Mouse (Mus musculus): Measurements from ENCODE around the gene Lime1. TPM values are rescaled to one million over a fixed set of nuclear protein-coding genes. Genes with fewer than 3 reads are reported as not detected.

Gene Lime1
- polyA plus RNA-seq (2015; fragmentation: Nextera tagmentation; extraction: Ambion mirVana), result 16.3 and 16.8 TPM in 2 replicates

DNA sequence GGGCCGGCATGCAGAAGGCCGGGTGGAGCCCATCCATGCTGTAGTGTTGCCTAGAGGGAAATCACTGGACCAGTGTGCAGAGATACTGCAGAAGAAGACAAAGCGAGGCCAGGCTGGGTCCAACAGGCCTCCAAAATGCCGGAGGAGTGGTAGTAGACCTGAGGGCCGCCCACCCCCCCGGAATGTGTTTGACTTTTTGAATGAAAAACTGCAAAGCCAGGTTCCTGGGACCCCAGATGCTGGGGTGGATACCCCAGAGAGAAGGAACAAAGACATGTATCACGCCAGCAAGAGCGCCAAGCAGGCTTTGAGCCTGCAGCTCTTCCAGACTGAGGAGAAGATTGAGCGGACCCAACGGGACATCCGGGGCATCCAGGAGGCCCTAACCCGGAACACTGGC lies at the start of gene Lime1:
TSS of gene Lime1 (plus strand) at position 301 of the 400 bp plus-strand sequence.
- Histone ChIP-seq H3K4me1 (ENCODE audit: control insufficient read depth, insufficient read depth, low read length) (no peaks in the 10 kb centered on the region), H3K9me3 (ENCODE audit: control insufficient read depth, low read length) (no peaks in the 10 kb centered on the region), H3K27me3 (replicated peaks; ENCODE audit: control insufficient read depth, insufficient read depth, low read length) (no peaks in the 10 kb centered on the region), H3K9ac (ENCODE audit: low read depth, low read length) (no peak within 1 kb of the TSS), H3K4me3 (ENCODE audit: low read length) (no peak within 1 kb of the TSS), H3K36me3 (ENCODE audit: control insufficient read depth, insufficient read depth, low read length) (peaks cover 26% of the 10 kb centered on the region), H3K4me2 (ENCODE audit: low read depth, low read length) (no peak within 1 kb of the TSS), H3K27ac (ENCODE audit: low read length) (no peak within 1 kb of the TSS)
- no peak for ATAC-seq
- WGBS, result 94% methylated on average over 12 of the region's 12 CpGs

GRCm38 (mm10) chr2:181332542-181332941 lies 47.3 kb upstream of the Lime1 start:
- no peak for ATAC-seq
- Histone ChIP-seq H3K9me3 (ENCODE audit: control insufficient read depth, low read length) (no peaks in the 10 kb centered on the region), H3K9ac (ENCODE audit: low read depth, low read length) (no peak overlapping the region), H3K4me2 (ENCODE audit: low read depth, low read length) (no peak overlapping the region), H3K36me3 (ENCODE audit: control insufficient read depth, insufficient read depth, low read length) (no peaks in the 10 kb centered on the region), H3K4me3 (ENCODE audit: low read length) (no peak overlapping the region), H3K27ac (ENCODE audit: low read length) (no peak overlapping the region), H3K4me1 (ENCODE audit: control insufficient read depth, insufficient read depth, low read length) (no peaks in the 10 kb centered on the region), H3K27me3 (replicated peaks; ENCODE audit: control insufficient read depth, insufficient read depth, low read length) (no peaks in the 10 kb centered on the region)

GRCm38 (mm10) chr2:181334023-181334422 lies 45.9 kb upstream of the Lime1 start:
- H3K27ac ChIP-seq (ENCODE audit: low read length), result no peak overlapping the region
- H3K4me1 ChIP-seq (ENCODE audit: control insufficient read depth, insufficient read depth, low read length), result no peaks in the 10 kb centered on the region
- H3K9ac ChIP-seq (ENCODE audit: low read depth, low read length), result no peak overlapping the region
- no peaks in the 10 kb centered on the region for H3K27me3 ChIP-seq (replicated peaks; ENCODE audit: control insufficient read depth, insufficient read depth, low read length)
- H3K36me3 ChIP-seq (ENCODE audit: control insufficient read depth, insufficient read depth, low read length), result 0 out of 2 replicates have a peak, but pooled peaks cover 5% of the 10 kb centered on the region
- 63% methylated on average over 3 of the region's 3 CpGs for WGBS
- H3K4me3 ChIP-seq (ENCODE audit: low read length), result no peak overlapping the region
- H3K9me3 ChIP-seq (ENCODE audit: control insufficient read depth, low read length), result no peaks in the 10 kb centered on the region
- ATAC-seq, result peak; percentile 56
- H3K4me2 ChIP-seq (ENCODE audit: low read depth, low read length), result no peak overlapping the region

- no peaks in the 10 kb centered on the region for H3K4me1 ChIP-seq (ENCODE audit: control insufficient read depth, insufficient read depth, low read length)
- no peak overlapping the region for H3K4me2 ChIP-seq (ENCODE audit: low read depth, low read length)
- ATAC-seq, result no peak
- H3K9me3 ChIP-seq (ENCODE audit: control insufficient read depth, low read length), result no peaks in the 10 kb centered on the region
- no peak overlapping the region for H3K4me3 ChIP-seq (ENCODE audit: low read length)
- 89% methylated on average over 4 of the region's 4 CpGs for WGBS
- H3K9ac ChIP-seq (ENCODE audit: low read depth, low read length), result no peak overlapping the region
- H3K36me3 ChIP-seq (ENCODE audit: control insufficient read depth, insufficient read depth, low read length), result 0 out of 2 replicates have a peak, but pooled peaks cover 5% of the 10 kb centered on the region
- H3K27ac ChIP-seq (ENCODE audit: low read length), result no peak overlapping the region
- H3K27me3 ChIP-seq (replicated peaks; ENCODE audit: control insufficient read depth, insufficient read depth, low read length), result no peaks in the 10 kb centered on the region
These were observed 39.5 kb upstream of the Lime1 start for GRCm38 (mm10) chr2:181340426-181340825.

DNA sequence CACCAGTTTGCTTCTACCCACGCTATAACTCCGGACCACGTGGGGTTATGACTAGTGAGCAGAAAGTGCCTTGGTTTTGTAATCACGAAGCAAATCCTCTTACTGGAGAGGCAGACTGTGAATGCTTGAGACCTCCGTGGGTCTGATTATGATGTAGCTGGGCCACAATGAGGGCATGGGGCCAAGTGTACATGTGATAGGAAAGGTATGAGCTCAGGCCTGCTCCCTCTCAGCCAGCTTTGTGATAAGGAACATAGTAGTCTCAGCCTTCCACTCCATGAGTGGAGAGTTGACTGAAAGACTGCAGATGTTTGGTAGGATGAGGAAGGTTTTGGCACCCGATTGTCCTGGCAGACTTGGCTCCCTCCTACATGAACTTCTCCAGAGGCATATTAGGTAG lies 37.1 kb upstream of the Lime1 start:
- Histone ChIP-seq H3K4me2 (ENCODE audit: low read depth, low read length) (no peak overlapping the region), H3K9ac (ENCODE audit: low read depth, low read length) (no peak overlapping the region), H3K9me3 (ENCODE audit: control insufficient read depth, low read length) (no peaks in the 10 kb centered on the region), H3K36me3 (ENCODE audit: control insufficient read depth, insufficient read depth, low read length) (0 out of 2 replicates have a peak, but pooled peaks cover 5% of the 10 kb centered on the region), H3K27me3 (replicated peaks; ENCODE audit: control insufficient read depth, insufficient read depth, low read length) (no peaks in the 10 kb centered on the region), H3K4me3 (ENCODE audit: low read length) (no peak overlapping the region), H3K27ac (ENCODE audit: low read length) (no peak overlapping the region), H3K4me1 (ENCODE audit: control insufficient read depth, insufficient read depth, low read length) (no peaks in the 10 kb centered on the region)
- WGBS, result 94% methylated on average over 6 of the region's 6 CpGs
- no peak for ATAC-seq

GRCm38 (mm10) chr2:181356780-181357179 lies 23.1 kb upstream of the Lime1 start:
- peaks cover 12% of the 10 kb centered on the region for H3K36me3 ChIP-seq (ENCODE audit: control insufficient read depth, insufficient read depth, low read length)

GRCm38 (mm10) chr2:181363946-181364345 lies 15.9 kb upstream of the Lime1 start:
- peak overlapping the region; percentile 92 for H3K4me3 ChIP-seq (ENCODE audit: low read length)
- WGBS, result 79% methylated on average over 3 of the region's 3 CpGs
- peaks cover 22% of the 10 kb centered on the region for H3K4me1 ChIP-seq (ENCODE audit: control insufficient read depth, insufficient read depth, low read length)
- H3K27ac ChIP-seq (ENCODE audit: low read length), result no peak overlapping the region
- no peaks in the 10 kb centered on the region for H3K9me3 ChIP-seq (ENCODE audit: control insufficient read depth, low read length)
- no peak for ATAC-seq
- H3K4me2 ChIP-seq (ENCODE audit: low read depth, low read length), result peak overlapping the region; percentile 94
- no peaks in the 10 kb centered on the region for H3K27me3 ChIP-seq (replicated peaks; ENCODE audit: control insufficient read depth, insufficient read depth, low read length)
- peaks cover 5% of the 10 kb centered on the region; the same call in 1 of the 2 replicates for H3K36me3 ChIP-seq (ENCODE audit: control insufficient read depth, insufficient read depth, low read length)
- peak overlapping the region; percentile 92; the same call in 1 of the 2 replicates for H3K9ac ChIP-seq (ENCODE audit: low read depth, low read length)

More at GRCm38 (mm10) chr2:181356780-181357179, 23.1 kb upstream of the Lime1 start:
- no peaks in the 10 kb centered on the region for H3K27me3 ChIP-seq (replicated peaks; ENCODE audit: control insufficient read depth, insufficient read depth, low read length)
- H3K9me3 ChIP-seq (ENCODE audit: control insufficient read depth, low read length), result no peaks in the 10 kb centered on the region
- no peak overlapping the region for H3K4me3 ChIP-seq (ENCODE audit: low read length)
- H3K4me2 ChIP-seq (ENCODE audit: low read depth, low read length), result no peak overlapping the region
- H3K4me1 ChIP-seq (ENCODE audit: control insufficient read depth, insufficient read depth, low read length), result no peaks in the 10 kb centered on the region
- ATAC-seq, result no peak
- 77% methylated on average over 3 of the region's 3 CpGs for WGBS
- no peak overlapping the region for H3K27ac ChIP-seq (ENCODE audit: low read length)
- no peak overlapping the region for H3K9ac ChIP-seq (ENCODE audit: low read depth, low read length)

DNA sequence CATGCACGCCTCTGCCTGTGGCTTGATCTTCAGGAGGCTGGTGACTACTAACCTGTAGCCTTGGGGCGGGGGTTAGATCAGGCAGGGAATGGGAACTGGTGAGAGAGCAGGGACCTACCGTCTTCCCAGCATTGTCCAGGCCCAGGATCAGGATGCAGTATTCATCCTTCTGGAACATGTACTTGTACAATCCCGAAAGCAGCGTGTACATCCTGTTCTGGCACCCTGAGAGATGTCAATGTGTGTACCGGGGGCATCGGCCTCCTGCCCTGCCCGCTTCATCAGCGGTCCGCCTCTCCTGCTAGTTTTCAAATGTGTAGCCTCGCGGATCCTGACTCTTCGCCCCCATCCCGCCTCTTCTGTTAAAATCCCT lies 15.4 kb upstream of the Lime1 start:
- peaks cover 5% of the 10 kb centered on the region; the same call in 1 of the 2 replicates for H3K36me3 ChIP-seq (ENCODE audit: control insufficient read depth, insufficient read depth, low read length)
- no peaks in the 10 kb centered on the region for H3K9me3 ChIP-seq (ENCODE audit: control insufficient read depth, low read length)
- H3K27me3 ChIP-seq (replicated peaks; ENCODE audit: control insufficient read depth, insufficient read depth, low read length), result no peaks in the 10 kb centered on the region
- peaks cover 22% of the 10 kb centered on the region for H3K4me1 ChIP-seq (ENCODE audit: control insufficient read depth, insufficient read depth, low read length)
- peak overlapping the region; percentile 92 for H3K4me3 ChIP-seq (ENCODE audit: low read length)
- 0 out of 2 replicates have a peak overlapping the region, but pooled peaks have one; percentile 91 for H3K27ac ChIP-seq (ENCODE audit: low read length)
- peak overlapping the region; percentile 94 for H3K4me2 ChIP-seq (ENCODE audit: low read depth, low read length)
- 8% methylated on average over 14 of the region's 14 CpGs for WGBS
- ATAC-seq, result no peak
- peak overlapping the region; percentile 92 for H3K9ac ChIP-seq (ENCODE audit: low read depth, low read length)

DNA sequence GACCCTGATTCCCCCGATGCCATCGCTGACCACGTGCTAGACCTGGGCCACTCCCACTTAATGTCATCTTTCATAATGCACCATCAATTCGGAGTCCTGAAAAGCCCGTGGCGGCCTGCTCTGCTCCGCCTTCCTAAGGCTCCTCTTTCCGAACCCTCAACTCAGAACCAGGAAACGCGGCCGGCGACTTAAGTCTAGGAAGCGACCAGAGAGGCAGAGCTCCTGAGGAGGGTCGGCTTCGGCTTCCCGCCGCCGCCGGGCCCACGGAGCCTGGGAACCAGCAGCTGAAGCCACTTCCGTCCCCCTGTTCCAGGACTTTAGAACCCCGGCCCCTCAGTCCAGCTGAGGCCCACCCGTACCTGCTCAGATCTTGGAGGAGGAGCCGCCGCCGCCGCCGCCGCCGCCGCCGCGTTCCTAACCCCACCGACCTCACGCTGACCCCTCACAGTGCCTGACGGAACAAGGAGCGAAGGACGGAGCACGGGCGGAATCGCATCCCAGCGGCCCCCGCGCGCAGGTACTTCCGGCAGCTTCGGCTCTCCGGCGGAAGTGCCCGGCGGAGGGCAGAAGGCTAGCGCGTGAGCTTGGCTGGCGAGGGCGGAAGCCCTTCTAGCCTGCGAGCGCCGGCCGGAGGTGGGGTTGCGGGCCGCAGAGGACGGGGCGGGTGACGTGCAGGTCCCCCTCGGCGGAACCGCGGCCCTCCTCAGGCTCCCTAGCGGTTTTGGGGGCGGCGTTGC lies 14.8 kb upstream of the Lime1 start, which contains the start of the genes Zgpat and Arfrp1:
TSS of gene Zgpat (plus strand) at position 69 of the 737 bp plus-strand sequence.
TSS of gene Arfrp1 (minus strand) at position 545 of the 737 bp plus-strand sequence.
- peak within 1 kb of the TSS; percentile 92 for H3K4me3 ChIP-seq (ENCODE audit: low read length)
- no peaks in the 10 kb centered on the region for H3K27me3 ChIP-seq (replicated peaks; ENCODE audit: control insufficient read depth, insufficient read depth, low read length)
- H3K9ac ChIP-seq (ENCODE audit: low read depth, low read length), result peak within 1 kb of the TSS; percentile 92
- peaks cover 22% of the 10 kb centered on the region for H3K4me1 ChIP-seq (ENCODE audit: control insufficient read depth, insufficient read depth, low read length)
- peaks cover 9% of the 10 kb centered on the region for H3K36me3 ChIP-seq (ENCODE audit: control insufficient read depth, insufficient read depth, low read length)
- no peaks in the 10 kb centered on the region for H3K9me3 ChIP-seq (ENCODE audit: control insufficient read depth, low read length)
- peak; percentile 93 for ATAC-seq
- peak within 1 kb of the TSS; percentile 94 for H3K4me2 ChIP-seq (ENCODE audit: low read depth, low read length)
- WGBS, result under 1% methylated on average over 71 of the region's 71 CpGs
- peak within 1 kb of the TSS; percentile 91 for H3K27ac ChIP-seq (ENCODE audit: low read length)
